Mouse (Mus musculus): ENCODE results near the gene Rassf2.

DNA sequence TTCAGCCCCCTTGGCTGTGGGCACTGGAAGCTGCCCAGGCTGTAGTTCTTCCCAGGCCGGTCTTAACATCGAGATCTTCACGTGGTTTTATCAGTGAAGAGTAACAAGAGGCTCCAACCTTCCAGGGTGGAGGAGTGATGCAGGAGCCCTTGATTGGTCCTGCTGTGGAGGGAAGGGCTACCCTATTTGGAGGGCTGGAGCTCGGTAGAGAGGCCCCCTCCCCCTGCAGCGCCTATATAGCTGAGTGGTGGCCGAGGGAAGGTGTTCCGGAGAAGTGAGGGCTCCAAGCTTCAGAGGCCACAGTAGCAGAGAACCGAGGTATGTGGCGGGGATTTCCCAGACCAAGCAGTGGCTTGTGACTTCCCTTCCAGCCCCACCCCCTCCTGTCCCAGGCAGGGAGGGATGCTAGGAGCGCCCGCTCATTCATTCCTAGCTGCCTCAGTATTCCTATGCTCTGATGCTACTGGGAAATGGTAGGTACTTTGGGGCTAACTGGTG is 79.4 kb downstream of the Rassf2 start, which contains the start of gene Prnd:
- no peak for TF ChIP-seq GATA1 (IDR thresholded peaks at IDR 0.05; ENCODE audit: borderline replicate concordance, low read length)
- no peak for TF ChIP-seq FLI1 (IDR thresholded peaks at IDR 0.05; ENCODE audit: low read length)

All from megakaryocyte, embryonic 14.5 days (primary cell).